Mouse (Mus musculus) megakaryocyte, embryonic 14.5 days (primary cell): ENCODE measurements around the gene Rnf144a. TPM values are rescaled to one million over a fixed set of nuclear protein-coding genes. Genes with fewer than 3 reads are reported as not detected.

Source experiments
- H3K27me3 ChIP-seq: replicated peaks from 2 replicates; pipeline ENCODE3; 2012; ENCODE audit warnings: inconsistent platforms
- H3K36me3 ChIP-seq: replicated peaks from 2 replicates; pipeline ENCODE3; 2012; ENCODE audit warnings: low read length, inconsistent platforms, mixed read lengths
- H3K4me1 ChIP-seq: 2 replicates; pipeline ENCODE4 v1.6.1; 2012; ENCODE audit warnings: inconsistent platforms
- H3K4me3 ChIP-seq: replicated peaks from 2 replicates; pipeline ENCODE3; 2012; ENCODE audit warnings: moderate library complexity, mild to moderate bottlenecking, inconsistent platforms
- H3K9me3 ChIP-seq: 2 replicates; pipeline ENCODE4 v1.6.1; 2012; ENCODE audit warnings: inconsistent platforms
- FLI1 ChIP-seq: IDR thresholded peaks from 2 replicates; pipeline ENCODE4 v1.6.1; 2012; ENCODE audit warnings: low read length, inconsistent platforms, mixed read lengths
- GATA1 ChIP-seq: IDR thresholded peaks from 3 replicates; pipeline ENCODE4 v1.6.1; 2012; ENCODE audit warnings: mixed read lengths, low read length, inconsistent platforms, borderline replicate concordance
- polyA plus RNA-seq: library from polyadenylated mRNA; stranded (reverse); fragments of >175 nt; gene quantifications from 2 replicates; pipeline ENCODE4 v1.2.3, GENCODE M21; 2012; ENCODE audit warnings: low replicate concordance; ENCODE audit not compliant: insufficient read depth

Rnf144a gene
- polyA plus RNA-seq, 1 experiment: 0.51 TPM

DNA sequence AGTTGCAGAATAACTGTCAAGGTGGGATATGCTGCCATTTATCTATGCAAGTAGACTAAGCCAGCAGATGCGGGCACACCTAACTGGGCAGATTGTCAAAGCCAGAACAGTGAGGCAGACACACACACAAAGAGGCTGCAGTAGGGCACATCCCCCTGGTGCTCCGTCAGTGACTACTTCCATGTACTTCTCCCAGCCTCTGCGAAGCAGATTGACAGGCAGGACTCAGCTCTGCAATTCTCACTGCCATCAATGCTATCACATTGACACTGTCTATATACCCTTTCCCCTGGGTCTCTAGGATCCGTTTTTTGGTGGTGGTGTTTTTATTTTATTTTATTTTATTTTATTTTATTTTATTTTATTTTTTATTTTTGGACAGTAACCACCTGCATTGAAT lies 57.8 kb downstream of the Rnf144a start:
- no peaks in the 10 kb centered on the region for H3K9me3 ChIP-seq
- TF ChIP-seq FLI1 (no peak), GATA1 (no peak)

DNA sequence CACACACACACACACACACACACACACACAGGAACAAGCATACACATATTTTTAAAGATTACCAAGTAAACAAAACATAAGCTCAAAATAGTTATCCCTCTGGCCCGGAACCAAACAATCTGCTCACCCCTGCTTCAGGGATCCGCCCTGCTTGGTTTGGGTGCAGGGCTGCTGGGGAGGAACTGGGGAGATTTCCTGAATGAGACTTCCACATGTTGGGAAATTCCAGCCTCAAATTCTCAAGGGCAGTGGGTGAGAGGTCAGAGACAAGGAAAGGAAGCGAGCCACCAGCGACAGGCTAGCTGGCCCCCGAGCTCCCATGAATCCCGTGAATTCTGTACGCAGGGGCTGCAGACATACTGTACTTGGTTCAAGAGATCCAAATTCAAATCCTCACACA lies 58.9 kb downstream of the Rnf144a start:
- no peak for TF ChIP-seq GATA1
- no peak for TF ChIP-seq FLI1
- no peaks in the 10 kb centered on the region for H3K4me1 ChIP-seq
- no peaks in the 10 kb centered on the region for H3K9me3 ChIP-seq
- H3K36me3 ChIP-seq: no peaks in the 10 kb centered on the region
- no peak overlapping the region for H3K4me3 ChIP-seq
- no peaks in the 10 kb centered on the region for H3K27me3 ChIP-seq

More for the DNA sequence above, 57.8 kb downstream of the Rnf144a start:
- no peak overlapping the region for H3K4me3 ChIP-seq
- H3K27me3 ChIP-seq: no peaks in the 10 kb centered on the region
- H3K4me1 ChIP-seq: no peaks in the 10 kb centered on the region
- no peaks in the 10 kb centered on the region for H3K36me3 ChIP-seq

DNA sequence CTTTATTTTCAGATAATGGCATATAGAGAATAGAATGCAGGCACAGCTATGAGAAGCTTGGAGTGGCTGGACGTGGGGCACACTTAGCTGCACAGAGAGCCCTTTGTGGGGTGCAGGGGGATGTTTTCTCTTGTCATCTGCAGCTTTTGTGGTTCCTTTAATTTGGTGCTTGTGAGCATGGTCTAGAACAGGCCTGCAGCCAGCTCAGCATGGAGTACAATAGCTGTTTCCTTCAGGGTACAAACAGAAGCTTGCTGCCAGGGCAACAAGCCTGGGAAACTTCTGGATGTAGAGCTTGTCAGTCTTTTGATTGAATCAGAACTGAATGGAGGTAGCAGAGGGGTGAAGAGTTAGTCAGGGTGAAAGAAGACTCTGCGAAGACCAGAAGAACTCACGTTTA lies 63.7 kb downstream of the Rnf144a start:
- Histone ChIP-seq H3K4me1 (no peaks in the 10 kb centered on the region), H3K27me3 (no peaks in the 10 kb centered on the region), H3K9me3 (no peaks in the 10 kb centered on the region), H3K4me3 (no peak overlapping the region), H3K36me3 (no peaks in the 10 kb centered on the region)
- no peak for TF ChIP-seq GATA1
- TF ChIP-seq FLI1: no peak

DNA sequence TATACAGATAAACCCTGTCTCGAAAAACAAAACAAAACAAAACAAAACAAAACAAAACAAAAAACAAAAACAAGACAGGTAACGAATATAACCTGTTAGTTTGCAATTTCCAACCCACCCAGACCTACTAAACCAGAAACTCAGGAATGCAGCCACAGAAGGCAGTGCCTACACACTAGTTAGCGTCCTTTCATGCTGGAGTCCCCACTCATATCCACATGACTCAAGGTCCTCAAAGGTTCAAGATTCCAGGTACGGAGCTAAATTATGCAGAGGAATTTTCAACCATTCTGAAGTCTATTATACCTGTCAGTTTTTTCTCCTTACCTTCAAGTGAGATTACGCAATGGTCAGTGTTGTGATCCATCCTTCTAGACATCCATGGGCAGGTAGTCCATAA lies 70.6 kb downstream of the Rnf144a start:
- Histone ChIP-seq H3K27me3 (no peaks in the 10 kb centered on the region), H3K4me3 (no peak overlapping the region), H3K36me3 (no peaks in the 10 kb centered on the region), H3K4me1 (peaks cover 5% of the 10 kb centered on the region; the same call in 1 of the 2 replicates), H3K9me3 (no peaks in the 10 kb centered on the region)
- TF ChIP-seq GATA1: no peak

DNA sequence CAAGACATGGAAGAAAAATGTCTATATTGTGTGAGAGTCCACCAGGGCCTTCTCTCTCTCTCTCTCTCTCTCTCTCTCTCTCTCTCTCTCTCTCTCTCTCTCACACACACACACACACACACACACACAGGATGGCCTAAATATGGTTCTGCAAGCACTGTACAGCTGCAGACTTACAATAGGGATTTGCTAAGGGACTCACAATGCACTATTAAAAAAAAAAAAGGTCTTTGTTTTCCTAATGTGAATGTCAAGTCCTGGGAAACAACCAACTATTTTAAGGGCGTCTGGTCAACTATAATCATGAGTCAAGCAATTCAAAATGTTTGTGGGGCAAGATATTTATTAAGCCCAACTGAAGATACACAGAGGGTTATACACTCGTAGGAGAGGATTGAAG lies 71.9 kb downstream of the Rnf144a start:
- H3K27me3 ChIP-seq: no peaks in the 10 kb centered on the region
- H3K36me3 ChIP-seq: no peaks in the 10 kb centered on the region
- H3K4me1 ChIP-seq: peaks cover 5% of the 10 kb centered on the region; the same call in 1 of the 2 replicates
- TF ChIP-seq GATA1 (no peak), FLI1 (no peak)
- H3K9me3 ChIP-seq: no peaks in the 10 kb centered on the region
- H3K4me3 ChIP-seq: no peak overlapping the region

DNA sequence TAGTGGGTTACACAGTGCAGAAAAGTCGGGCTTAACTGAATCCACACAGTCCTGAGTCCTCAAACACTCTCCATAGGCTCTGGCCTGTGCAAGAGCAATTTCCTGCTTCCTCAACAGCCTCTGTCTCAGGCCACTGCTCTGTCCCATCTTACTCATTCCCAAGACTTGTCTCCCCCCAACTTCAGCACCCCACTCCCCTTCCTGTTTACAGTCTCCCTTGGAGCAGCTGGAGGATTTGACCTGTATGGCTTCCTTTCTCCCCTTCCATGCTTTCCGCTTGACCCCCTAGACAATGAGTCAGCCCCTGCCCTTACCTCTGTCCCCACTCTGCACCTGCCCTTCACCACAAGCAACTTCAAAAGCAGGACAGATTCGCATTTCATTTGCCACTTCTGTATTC lies 72.4 kb downstream of the Rnf144a start:
- Histone ChIP-seq H3K27me3 (no peaks in the 10 kb centered on the region), H3K36me3 (no peaks in the 10 kb centered on the region), H3K4me3 (no peak overlapping the region), H3K9me3 (no peaks in the 10 kb centered on the region), H3K4me1 (peaks cover 5% of the 10 kb centered on the region; the same call in 1 of the 2 replicates)
- TF ChIP-seq GATA1 (no peak), FLI1 (no peak)

DNA sequence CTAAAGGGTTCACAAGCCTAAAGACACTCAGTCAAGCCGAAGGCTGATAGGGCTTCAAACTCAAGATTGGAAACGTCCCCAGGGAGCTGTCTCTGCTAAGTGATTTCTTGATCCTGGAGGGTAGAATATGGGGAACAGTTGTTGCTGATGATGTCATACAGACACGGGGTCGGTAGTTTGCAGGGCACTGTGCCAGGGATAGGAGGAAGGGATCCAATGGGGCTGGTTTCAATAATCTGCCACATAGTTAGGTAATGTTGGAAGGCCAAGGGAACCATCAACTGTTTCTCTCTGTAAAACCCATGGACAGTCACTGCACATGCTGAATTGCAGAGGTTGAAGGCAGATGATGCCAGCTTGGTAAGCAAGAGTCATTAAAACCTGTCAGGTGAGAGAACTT lies 73.0 kb downstream of the Rnf144a start:
- Histone ChIP-seq H3K9me3 (no peaks in the 10 kb centered on the region), H3K4me1 (peaks cover 5% of the 10 kb centered on the region; the same call in 1 of the 2 replicates), H3K27me3 (no peaks in the 10 kb centered on the region), H3K4me3 (no peak overlapping the region), H3K36me3 (no peaks in the 10 kb centered on the region)
- no peak for TF ChIP-seq GATA1
- TF ChIP-seq FLI1: no peak

DNA sequence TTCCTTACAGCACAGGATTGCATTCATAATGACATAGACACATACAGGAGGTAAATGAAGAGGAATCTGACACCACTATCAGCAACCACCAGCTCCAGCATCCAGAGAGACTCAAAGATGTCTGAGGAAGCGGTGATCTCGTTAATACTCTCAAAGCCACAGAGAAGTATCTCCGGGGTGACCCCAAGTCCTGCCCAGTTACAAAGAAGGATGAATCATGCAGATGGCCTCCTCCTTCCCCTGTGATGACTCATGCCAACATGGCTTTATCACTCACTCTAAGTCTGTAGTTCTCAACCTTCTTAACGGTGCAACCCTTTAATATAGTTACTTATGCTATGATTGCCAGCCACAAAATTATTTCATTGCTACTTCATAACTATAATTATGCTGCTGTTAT lies 74.4 kb downstream of the Rnf144a start:
- Histone ChIP-seq H3K9me3 (no peaks in the 10 kb centered on the region), H3K4me1 (peaks cover 5% of the 10 kb centered on the region; the same call in 1 of the 2 replicates), H3K36me3 (no peaks in the 10 kb centered on the region), H3K27me3 (no peaks in the 10 kb centered on the region), H3K4me3 (no peak overlapping the region)
- no peak for TF ChIP-seq FLI1
- no peak for TF ChIP-seq GATA1

DNA sequence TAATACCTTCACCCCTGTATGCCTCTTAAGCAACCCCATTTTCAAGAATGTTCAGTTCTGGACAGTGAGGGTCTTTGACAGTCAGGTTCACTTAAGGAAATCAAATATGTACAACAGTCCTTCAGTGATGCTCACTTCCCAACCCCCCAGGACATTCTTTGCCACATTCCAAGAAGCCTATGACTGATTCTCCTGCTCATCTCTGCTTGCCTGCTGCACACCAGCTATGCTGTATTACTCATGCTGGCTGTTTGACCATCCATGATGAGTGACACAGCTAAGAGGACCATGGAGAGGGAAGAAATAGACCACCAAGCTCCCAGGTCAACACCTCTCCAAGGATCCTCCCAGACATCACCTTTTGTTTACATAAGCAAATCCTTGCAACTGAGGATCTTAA lies 75.2 kb downstream of the Rnf144a start:
- Histone ChIP-seq H3K9me3 (no peaks in the 10 kb centered on the region), H3K36me3 (no peaks in the 10 kb centered on the region), H3K27me3 (no peaks in the 10 kb centered on the region), H3K4me3 (no peak overlapping the region), H3K4me1 (peaks cover 5% of the 10 kb centered on the region; the same call in 1 of the 2 replicates)
- no peak for TF ChIP-seq GATA1
- TF ChIP-seq FLI1: no peak

DNA sequence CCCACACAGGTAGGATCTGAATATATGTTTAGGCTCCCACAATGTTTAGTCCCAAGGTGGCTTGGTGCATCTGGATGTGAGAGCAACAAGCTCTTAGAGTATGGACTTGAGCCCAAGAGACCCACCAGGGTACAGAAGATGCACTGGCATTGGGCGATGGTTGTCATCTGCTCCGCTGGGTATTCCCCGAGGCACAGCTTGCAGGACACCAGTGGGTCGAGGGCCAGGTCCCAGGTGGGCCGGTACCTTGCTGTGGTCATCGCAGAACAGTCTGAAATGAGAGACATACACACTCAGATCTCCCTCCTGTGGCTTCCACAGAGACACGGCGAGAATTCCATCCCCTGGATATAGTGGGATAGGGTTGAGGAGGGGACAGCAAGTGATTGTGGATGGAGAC lies 75.9 kb downstream of the Rnf144a start:
- H3K4me1 ChIP-seq: peaks cover 5% of the 10 kb centered on the region; the same call in 1 of the 2 replicates
- no peaks in the 10 kb centered on the region for H3K36me3 ChIP-seq
- no peaks in the 10 kb centered on the region for H3K9me3 ChIP-seq
- no peaks in the 10 kb centered on the region for H3K27me3 ChIP-seq
- no peak for TF ChIP-seq FLI1
- no peak for TF ChIP-seq GATA1
- H3K4me3 ChIP-seq: no peak overlapping the region

DNA sequence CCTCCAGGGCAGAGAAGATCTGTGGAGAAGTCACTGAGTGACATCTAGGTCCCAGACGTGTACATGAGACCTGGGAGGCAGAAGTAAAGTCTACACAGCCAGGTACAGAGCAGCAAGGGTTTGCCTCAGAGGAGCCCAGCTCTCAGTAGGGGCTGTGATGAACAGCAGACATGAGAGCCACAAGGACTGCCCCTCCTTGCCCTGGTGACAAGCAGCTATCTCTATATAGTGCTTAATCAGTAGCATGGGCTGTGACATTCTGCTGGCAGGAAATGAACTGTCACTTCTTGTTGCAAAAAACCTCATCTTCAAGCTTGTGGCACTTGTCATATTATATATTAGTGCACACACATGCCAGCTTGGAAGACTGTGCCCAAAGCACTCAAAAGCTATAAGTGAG lies 81.4 kb downstream of the Rnf144a start:
- Histone ChIP-seq H3K4me1 (peaks cover 21% of the 10 kb centered on the region), H3K27me3 (no peaks in the 10 kb centered on the region), H3K4me3 (peak overlapping the region; percentile 50), H3K36me3 (no peaks in the 10 kb centered on the region), H3K9me3 (no peaks in the 10 kb centered on the region)
- TF ChIP-seq GATA1 (no peak), FLI1 (no peak)
